Mouse (Mus musculus) monocyte, adult 5-6 weeks (primary cell): ENCODE data around the gene Adamts16. TPM values are rescaled to one million over a fixed set of nuclear protein-coding genes. Genes with fewer than 3 reads are reported as not detected.

ENCODE experiments used
- ATAC-seq: fragments of 153-309, 156-312 bp; replicated peaks from 2 replicates; pipeline ENCODE4 v1.8.0; 2017; ENCODE audit warnings: mild to moderate bottlenecking; ENCODE audit not compliant: low TSS enrichment, insufficient number of reproducible peaks, severe bottlenecking, poor library complexity, low FRiP score
- total RNA-seq: library from RNA; stranded (forward); fragments of 200-1000, 200-491, 200-594 nt; gene quantifications from 3 replicates; pipeline ENCODE4 v1.2.3, GENCODE M21; 2017

The Adamts16 gene
- total RNA-seq, 1 experiment from 2014 or later: not detected

GRCm38 (mm10) chr13:70840161-70840560 lies 1.4 kb downstream of the Adamts16 start:
- no peak for ATAC-seq

GRCm38 (mm10) chr13:70837571-70837970 lies 4.0 kb downstream of the Adamts16 start:
- ATAC-seq: no peak

- ATAC-seq: no peak
Measured at GRCm38 (mm10) chr13:70836246-70836645, 5.4 kb downstream of the Adamts16 start.

- ATAC-seq: no peak
Measured at GRCm38 (mm10) chr13:70832593-70833138, 8.9 kb downstream of the Adamts16 start.

- no peak for ATAC-seq
Measured at GRCm38 (mm10) chr13:70831041-70831440, 10.6 kb downstream of the Adamts16 start.

GRCm38 (mm10) chr13:70827507-70827906 lies 14.1 kb downstream of the Adamts16 start:
- ATAC-seq: no peak

GRCm38 (mm10) chr13:70825265-70825664 lies 16.3 kb downstream of the Adamts16 start:
- no peak for ATAC-seq

GRCm38 (mm10) chr13:70823757-70824156 lies 17.9 kb downstream of the Adamts16 start:
- no peak for ATAC-seq

- no peak for ATAC-seq
Measured at GRCm38 (mm10) chr13:70818982-70819381, 22.6 kb downstream of the Adamts16 start.

- ATAC-seq: no peak
Measured at GRCm38 (mm10) chr13:70814423-70814822, 27.2 kb downstream of the Adamts16 start.

- ATAC-seq: no peak
Measured at GRCm38 (mm10) chr13:70805506-70805905, 36.1 kb downstream of the Adamts16 start.

GRCm38 (mm10) chr13:70802849-70803248 lies 38.8 kb downstream of the Adamts16 start:
- ATAC-seq: no peak

GRCm38 (mm10) chr13:70799322-70799721 lies 42.3 kb downstream of the Adamts16 start:
- no peak for ATAC-seq

- ATAC-seq: no peak
Measured at GRCm38 (mm10) chr13:70798396-70798795, 43.2 kb downstream of the Adamts16 start.

GRCm38 (mm10) chr13:70794074-70794572 lies 47.5 kb downstream of the Adamts16 start:
- no peak for ATAC-seq

- no peak for ATAC-seq
Measured at GRCm38 (mm10) chr13:70793660-70794059, 48.0 kb downstream of the Adamts16 start.

- ATAC-seq: no peak
Measured at GRCm38 (mm10) chr13:70792950-70793349, 48.7 kb downstream of the Adamts16 start.

GRCm38 (mm10) chr13:70789806-70790205 lies 51.8 kb downstream of the Adamts16 start:
- ATAC-seq: no peak

GRCm38 (mm10) chr13:70789022-70789421 lies 52.6 kb downstream of the Adamts16 start:
- ATAC-seq: no peak

- no peak for ATAC-seq
Measured at GRCm38 (mm10) chr13:70785078-70785477, 56.5 kb downstream of the Adamts16 start.

GRCm38 (mm10) chr13:70784126-70784525 lies 57.5 kb downstream of the Adamts16 start:
- no peak for ATAC-seq
